Mouse (Mus musculus) stomach, embryonic 16.5 days (tissue): ENCODE data around the gene 2210016F16Rik. TPM values are rescaled to one million over a fixed set of nuclear protein-coding genes. Genes with fewer than 3 reads are reported as not detected.

Experiments used
- ATAC-seq: fragments of 200-750 bp; cut with Nextera tagmentation; 2 replicates; pipeline ENCODE4 v1.8.0; 2017; ENCODE audit warnings: moderate number of reproducible peaks, moderate TSS enrichment; ENCODE audit not compliant: insufficient read depth, low FRiP score
- H3K27ac ChIP-seq: fragments of 300-500 bp; sonication (generic); 2 replicates; pipeline ENCODE4 v1.5.1; 2014; ENCODE audit warnings: low read length
- H3K27me3 ChIP-seq: fragments of 300-500 bp; sonication (generic); 2 replicates; pipeline ENCODE4 v1.6.1; 2014; ENCODE audit warnings: low read length, control low read depth, mixed read lengths; ENCODE audit not compliant: control insufficient read depth, insufficient read depth
- H3K36me3 ChIP-seq: fragments of 300-500 bp; sonication (generic); 2 replicates; pipeline ENCODE4 v1.6.1; 2014; ENCODE audit warnings: low read length; ENCODE audit not compliant: control insufficient read depth, insufficient read depth
- H3K4me1 ChIP-seq: fragments of 300-500 bp; sonication (generic); 2 replicates; pipeline ENCODE4 v1.6.1; 2014; ENCODE audit warnings: low read length, control low read depth, mixed read lengths; ENCODE audit not compliant: control insufficient read depth, insufficient read depth
- H3K4me2 ChIP-seq: fragments of 300-500 bp; sonication (generic); 2 replicates; pipeline ENCODE4 v1.6.1; 2014; ENCODE audit warnings: low read depth, low read length, mixed read lengths
- H3K4me3 ChIP-seq: fragments of 300-500 bp; sonication (generic); replicated peaks from 2 replicates; pipeline ENCODE4 v1.5.1; 2014; ENCODE audit warnings: mild to moderate bottlenecking, low read length
- H3K9ac ChIP-seq: fragments of 300-500 bp; sonication (generic); 2 replicates; pipeline ENCODE4 v1.6.1; 2014; ENCODE audit warnings: low read length
- H3K9me3 ChIP-seq: fragments of 300-500 bp; sonication (generic); replicated peaks from 2 replicates; pipeline ENCODE4 v1.6.1; 2016; ENCODE audit warnings: low read length, control low read depth; ENCODE audit not compliant: control insufficient read depth
- WGBS: fragments of 180-500 bp; shearing (Covaris S2); extraction: QIAGEN DNeasy Blood & Tissue Kit; methylation state at CpG from one replicate; pipeline ENCODE4 v1.1.7; 2014; 5-methylcytosine and 5-hydroxymethylcytosine counted together
- polyA plus RNA-seq: library from polyadenylated mRNA; unstranded; fragments of >200 nt; fragmentation: Nextera tagmentation; extraction: Ambion mirVana; gene quantifications from 2 replicates; pipeline ENCODE4 v1.2.1, GENCODE M21; 2015

2210016F16Rik gene
- polyA plus RNA-seq, 1 experiment from 2014 or later = 31.4 TPM

- Histone ChIP-seq H3K4me2 (no peak overlapping the region), H3K27me3 (no peaks in the 10 kb centered on the region), H3K36me3 (peaks cover 14% of the 10 kb centered on the region), H3K27ac (no peak overlapping the region), H3K9ac (no peak overlapping the region), H3K4me1 (peaks cover 5% of the 10 kb centered on the region), H3K9me3 (no peaks in the 10 kb centered on the region), H3K4me3 (no peak overlapping the region)
- no peak for ATAC-seq
- 52% methylated on average over 3 of the region's 3 CpGs for WGBS
Observed at GRCm38 (mm10) chr13:58388379-58388778, 3.4 kb upstream of the 2210016F16Rik start.

GRCm38 (mm10) chr13:58387948-58388347 lies 2.9 kb upstream of the 2210016F16Rik start:
- H3K36me3 ChIP-seq = peaks cover 12% of the 10 kb centered on the region
- no peak overlapping the region for H3K9ac ChIP-seq
- H3K27ac ChIP-seq = no peak overlapping the region
- peaks cover 5% of the 10 kb centered on the region for H3K4me1 ChIP-seq
- WGBS = 6% methylated on average over 7 of the region's 7 CpGs
- H3K27me3 ChIP-seq = no peaks in the 10 kb centered on the region
- ATAC-seq = 0 out of 2 replicates have a peak, but pooled peaks have one; percentile 44
- H3K9me3 ChIP-seq = no peaks in the 10 kb centered on the region
- no peak overlapping the region for H3K4me2 ChIP-seq
- H3K4me3 ChIP-seq = no peak overlapping the region

GRCm38 (mm10) chr13:58385547-58385920 lies 509 bp upstream of the 2210016F16Rik start:
- H3K27ac ChIP-seq = peak overlapping the region; percentile 35; the same call in 1 of the 2 replicates
- 69% methylated on average over 7 of the region's 7 CpGs for WGBS
- peak overlapping the region; percentile 79 for H3K4me3 ChIP-seq
- peaks cover 5% of the 10 kb centered on the region for H3K4me1 ChIP-seq
- H3K27me3 ChIP-seq = no peaks in the 10 kb centered on the region
- peak; percentile 9; the same call in 1 of the 2 replicates for ATAC-seq
- H3K9ac ChIP-seq = peak overlapping the region; percentile 91
- peaks cover 14% of the 10 kb centered on the region for H3K9me3 ChIP-seq
- peak overlapping the region; percentile 93 for H3K4me2 ChIP-seq
- H3K36me3 ChIP-seq = peaks cover 24% of the 10 kb centered on the region

- ATAC-seq = peak; percentile 39; the same call in 1 of the 2 replicates
- Histone ChIP-seq H3K27me3 (no peaks in the 10 kb centered on the region), H3K4me1 (peaks cover 5% of the 10 kb centered on the region), H3K4me3 (peak overlapping the region; percentile 79), H3K4me2 (peak overlapping the region; percentile 93), H3K36me3 (peaks cover 24% of the 10 kb centered on the region), H3K27ac (peak overlapping the region; percentile 35; the same call in 1 of the 2 replicates), H3K9me3 (peaks cover 19% of the 10 kb centered on the region), H3K9ac (peak overlapping the region; percentile 91)
- WGBS = 42% methylated on average over 11 of the region's 11 CpGs
Observed at GRCm38 (mm10) chr13:58384371-58384770, 654 bp downstream of the 2210016F16Rik start.

GRCm38 (mm10) chr13:58373153-58373470 lies 11.9 kb downstream of the 2210016F16Rik start:
- ATAC-seq = no peak
- WGBS = 73% methylated on average over 2 of the region's 2 CpGs
- Histone ChIP-seq H3K27me3 (no peaks in the 10 kb centered on the region), H3K4me1 (no peaks in the 10 kb centered on the region), H3K27ac (peak overlapping the region; percentile 8; the same call in 1 of the 2 replicates), H3K4me2 (no peak overlapping the region), H3K36me3 (no peaks in the 10 kb centered on the region), H3K9ac (no peak overlapping the region), H3K4me3 (no peak overlapping the region), H3K9me3 (no peaks in the 10 kb centered on the region)

- Histone ChIP-seq H3K36me3 (no peaks in the 10 kb centered on the region), H3K9me3 (no peaks in the 10 kb centered on the region), H3K27me3 (no peaks in the 10 kb centered on the region), H3K4me2 (no peak overlapping the region), H3K4me3 (no peak overlapping the region), H3K4me1 (no peaks in the 10 kb centered on the region), H3K9ac (no peak overlapping the region), H3K27ac (peak overlapping the region; percentile 14)
- WGBS = 69% methylated on average over 5 of the region's 5 CpGs
- peak; percentile 75; the same call in 1 of the 2 replicates for ATAC-seq
Observed at GRCm38 (mm10) chr13:58372278-58373152, 12.5 kb downstream of the 2210016F16Rik start.

- Histone ChIP-seq H3K27ac (no peak overlapping the region), H3K4me3 (no peak overlapping the region), H3K27me3 (no peaks in the 10 kb centered on the region), H3K4me1 (no peaks in the 10 kb centered on the region), H3K36me3 (no peaks in the 10 kb centered on the region), H3K9me3 (no peaks in the 10 kb centered on the region), H3K9ac (no peak overlapping the region), H3K4me2 (no peak overlapping the region)
- 59% methylated on average over 4 of the region's 4 CpGs for WGBS
- ATAC-seq = no peak
Observed at GRCm38 (mm10) chr13:58368835-58369234, 16.2 kb downstream of the 2210016F16Rik start.

- Histone ChIP-seq H3K36me3 (no peaks in the 10 kb centered on the region), H3K4me1 (no peaks in the 10 kb centered on the region), H3K4me2 (no peak overlapping the region), H3K27ac (no peak overlapping the region), H3K9me3 (no peaks in the 10 kb centered on the region), H3K27me3 (no peaks in the 10 kb centered on the region), H3K4me3 (no peak overlapping the region), H3K9ac (no peak overlapping the region)
- 62% methylated on average over 1 of the region's 1 CpGs for WGBS
- no peak for ATAC-seq
Observed at GRCm38 (mm10) chr13:58367641-58368040, 17.4 kb downstream of the 2210016F16Rik start.

- H3K27ac ChIP-seq = no peak overlapping the region
- H3K9ac ChIP-seq = no peak overlapping the region
- no peaks in the 10 kb centered on the region for H3K27me3 ChIP-seq
- H3K4me3 ChIP-seq = no peak overlapping the region
- H3K36me3 ChIP-seq = no peaks in the 10 kb centered on the region
- ATAC-seq = no peak
- H3K9me3 ChIP-seq = no peaks in the 10 kb centered on the region
- 78% methylated on average over 3 of the region's 3 CpGs for WGBS
- H3K4me1 ChIP-seq = no peaks in the 10 kb centered on the region
- H3K4me2 ChIP-seq = no peak overlapping the region
Observed at GRCm38 (mm10) chr13:58366373-58366772, 18.7 kb downstream of the 2210016F16Rik start.
